Mouse (Mus musculus) testis, adult 2 months (tissue): ENCODE measurements at regions not wholly inside any gene's neighbourhood (a gene's known extent, or its start where the extent isn't known, plus 50 kb on each side); places are given as distances from the start of the nearest gene placed in this dataset.

Experiments
- CTCF ChIP-seq: fragments of 200-500 bp; IDR thresholded peaks from 2 replicates; pipeline ENCODE4 v1.5.1; 2012; ENCODE audit warnings: low read depth, mild to moderate bottlenecking, inconsistent platforms, low read length, moderate library complexity; ENCODE audit not compliant: control insufficient read depth, insufficient read depth, insufficient replicate concordance
- POLR2A ChIP-seq: fragments of 200-500 bp; IDR thresholded peaks from 2 replicates; pipeline ENCODE4 v1.6.1; 2012; ENCODE audit warnings: low read depth, mild to moderate bottlenecking, inconsistent platforms, low read length, moderate library complexity; ENCODE audit not compliant: control insufficient read depth

DNA sequence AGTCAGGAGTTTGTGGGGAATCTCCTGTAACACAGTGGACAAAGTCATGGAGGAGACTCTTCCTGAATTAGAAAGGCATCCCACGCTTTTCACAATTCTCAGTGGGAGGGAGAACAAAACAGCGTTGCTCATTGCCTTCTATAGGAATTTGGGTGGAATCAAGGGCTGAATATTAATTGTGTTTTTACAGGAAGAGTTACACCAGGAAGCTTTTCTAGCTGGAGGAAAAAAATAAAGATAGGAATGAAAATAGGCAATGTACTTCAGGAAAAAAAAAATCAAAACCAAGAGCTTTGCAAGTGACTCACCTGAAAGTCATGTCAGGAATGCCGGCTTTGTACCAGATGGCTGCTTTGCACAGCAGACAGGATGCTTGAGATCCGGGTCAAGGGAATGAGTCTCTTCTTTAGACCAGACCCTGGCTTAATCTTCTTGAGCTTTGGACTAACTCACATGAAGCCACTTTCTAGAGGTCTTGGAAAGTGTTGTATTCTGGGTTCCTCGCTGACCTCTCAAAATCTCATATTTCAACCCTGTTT, 131.3 kb upstream of the Phactr1 start:
- TF ChIP-seq CTCF (no peak), POLR2A (no peak)
